Mouse (Mus musculus): ENCODE data around the gene Pcnt. TPM values are rescaled to one million over a fixed set of nuclear protein-coding genes. Genes with fewer than 3 reads are reported as not detected.

Gene Pcnt
- total RNA-seq (2015) (35.8 and 40.5 TPM in 2 replicates), total RNA-seq (2017) (57.7 and 64.8 TPM in 2 replicates)

DNA sequence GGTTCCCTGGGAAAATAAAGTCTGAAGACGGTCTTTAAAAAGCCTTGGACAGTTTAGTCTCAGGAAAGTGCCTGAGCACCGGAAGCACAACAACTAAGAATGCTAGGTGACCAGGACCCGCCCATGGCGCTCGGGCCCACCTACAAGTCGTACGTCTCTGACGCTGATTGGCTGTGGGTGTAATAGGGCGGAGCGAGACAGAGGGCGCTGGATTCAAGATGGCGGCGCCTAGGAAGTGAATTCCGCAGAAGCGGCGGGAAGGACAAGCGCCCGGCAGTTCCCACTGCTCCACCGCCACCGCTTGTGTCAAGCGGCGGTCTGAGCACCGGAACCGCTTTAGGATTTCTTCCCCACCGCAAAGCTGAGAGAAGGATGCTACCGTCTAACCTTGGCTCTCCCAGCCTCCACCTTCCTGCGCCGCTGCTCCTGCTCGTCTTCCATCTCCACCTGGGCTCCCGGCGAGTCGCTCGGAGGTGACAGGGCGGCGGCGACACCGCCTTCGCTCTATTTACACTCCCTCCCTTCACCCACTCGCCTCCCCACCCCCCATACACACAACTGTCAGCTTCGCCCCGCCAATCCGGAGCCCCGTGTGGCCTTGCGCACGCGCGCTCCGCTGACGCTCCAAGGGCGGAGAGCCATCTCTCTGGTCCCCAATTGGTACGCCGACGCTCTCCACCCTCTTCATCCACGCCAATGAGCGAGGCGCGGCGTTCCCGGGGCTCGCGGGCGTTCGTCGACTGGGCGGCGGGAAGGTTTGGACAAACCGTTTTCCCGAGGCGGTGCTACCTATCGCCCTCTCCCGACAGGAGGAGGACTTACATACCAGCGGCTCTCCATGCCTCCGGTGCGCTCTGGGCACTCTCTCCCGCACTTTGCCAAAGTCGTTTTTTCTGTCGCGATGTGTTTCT lies at the start of gene Pcnt:
Gene Pcnt (minus strand): TSS at position 609 of the 911 bp plus-strand sequence.
- ATAC-seq (replicated peaks; ENCODE audit: poor library complexity) = peak; percentile 86

DNA sequence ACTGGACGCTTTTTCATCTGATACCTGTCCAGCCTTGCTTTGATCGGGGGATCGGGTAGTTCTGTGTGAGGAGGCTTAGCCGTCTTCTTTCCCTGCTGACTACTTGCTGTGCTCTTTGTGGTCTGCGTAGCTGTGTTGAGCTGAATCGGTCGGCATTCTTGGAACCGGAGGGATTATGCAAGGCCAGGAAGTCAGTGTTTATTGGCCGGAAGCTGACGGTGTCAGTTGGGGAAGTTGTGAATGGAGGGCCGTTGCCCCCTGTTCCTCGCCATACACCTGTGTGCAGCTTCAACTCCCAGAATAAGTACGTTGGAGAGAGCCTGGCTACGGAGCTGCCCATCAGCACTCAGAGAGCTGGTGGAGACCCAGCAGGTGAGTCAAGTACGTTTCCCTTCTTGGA lies 46.6 kb upstream of the Pcnt start:
- ATAC-seq (replicated peaks; ENCODE audit: poor library complexity) = peak; percentile 50

- peak; percentile 51 for ATAC-seq (replicated peaks; ENCODE audit: poor library complexity)
Measured at GRCm38 (mm10) chr10:76488265-76488664, 45.7 kb upstream of the Pcnt start.

- peak; percentile 63 for ATAC-seq (replicated peaks; ENCODE audit: poor library complexity)
Measured at GRCm38 (mm10) chr10:76486302-76486701, 43.7 kb upstream of the Pcnt start.

- ATAC-seq (replicated peaks; ENCODE audit: poor library complexity) = no peak
Measured at GRCm38 (mm10) chr10:76481480-76481879, 38.9 kb upstream of the Pcnt start.

GRCm38 (mm10) chr10:76480851-76481250 lies 38.3 kb upstream of the Pcnt start:
- ATAC-seq (replicated peaks; ENCODE audit: poor library complexity) = no peak

- ATAC-seq (replicated peaks; ENCODE audit: poor library complexity) = no peak
Measured at GRCm38 (mm10) chr10:76473759-76474158, 31.2 kb upstream of the Pcnt start.

GRCm38 (mm10) chr10:76468203-76469162 lies 25.9 kb upstream of the Pcnt start, which contains the start of the genes Mcm3ap and Ybey:
Gene Mcm3ap (plus strand): TSS chr10:76468927.
Gene Ybey (minus strand): TSS chr10:76469114.
- peak; percentile 98 for ATAC-seq (replicated peaks; ENCODE audit: poor library complexity)

GRCm38 (mm10) chr10:76462721-76463120 lies 20.1 kb upstream of the Pcnt start:
- no peak for ATAC-seq (replicated peaks; ENCODE audit: poor library complexity)

GRCm38 (mm10) chr10:76462312-76462711 lies 19.7 kb upstream of the Pcnt start:
- no peak for ATAC-seq (replicated peaks; ENCODE audit: poor library complexity)

GRCm38 (mm10) chr10:76461255-76461654 lies 18.7 kb upstream of the Pcnt start:
- no peak for ATAC-seq (replicated peaks; ENCODE audit: poor library complexity)

DNA sequence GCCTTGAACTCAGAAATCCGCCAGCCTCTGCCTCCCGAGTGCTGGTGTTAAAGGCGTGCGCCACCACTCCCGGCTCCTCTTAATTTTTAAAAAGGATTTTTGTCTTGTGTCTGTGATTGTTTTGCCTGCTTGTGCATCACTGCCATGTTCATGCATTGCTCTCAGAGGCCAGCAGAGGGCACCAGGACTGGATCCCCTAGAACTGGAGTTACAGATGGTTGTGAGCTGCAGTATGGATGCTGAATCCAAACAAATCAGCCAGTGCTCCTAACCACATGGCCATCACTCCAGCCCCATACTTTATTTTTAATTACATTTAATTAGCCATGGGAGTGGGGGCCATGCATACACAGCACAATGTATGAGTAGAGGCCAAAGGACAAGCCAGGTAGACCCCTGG lies 12.7 kb upstream of the Pcnt start:
- peak; percentile 88 for ATAC-seq (replicated peaks; ENCODE audit: poor library complexity)

DNA sequence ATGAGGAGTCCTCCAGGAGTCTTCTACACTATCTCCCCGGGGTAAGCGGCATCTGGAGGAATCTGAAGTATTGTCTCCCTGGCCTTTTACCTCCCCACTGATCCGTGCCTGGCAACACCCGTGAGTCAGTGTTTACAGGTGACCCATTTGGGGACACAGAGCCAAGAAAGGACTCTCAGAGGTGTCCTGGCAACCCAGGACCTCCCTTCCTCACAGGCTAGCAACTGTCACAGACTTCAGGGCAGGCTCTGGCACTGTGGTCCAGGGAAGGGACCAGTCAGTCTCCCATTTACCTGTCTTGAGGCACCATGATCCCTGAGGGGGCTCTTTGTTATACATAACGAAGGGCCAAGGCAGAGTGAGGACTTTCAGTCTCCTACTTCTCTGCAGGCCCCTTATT lies 6.3 kb upstream of the Pcnt start, which contains the start of gene 2610028H24Rik:
Gene 2610028H24Rik (plus strand): TSS at position 231 of the 400 bp plus-strand sequence.
- no peak for ATAC-seq (replicated peaks; ENCODE audit: poor library complexity)

DNA sequence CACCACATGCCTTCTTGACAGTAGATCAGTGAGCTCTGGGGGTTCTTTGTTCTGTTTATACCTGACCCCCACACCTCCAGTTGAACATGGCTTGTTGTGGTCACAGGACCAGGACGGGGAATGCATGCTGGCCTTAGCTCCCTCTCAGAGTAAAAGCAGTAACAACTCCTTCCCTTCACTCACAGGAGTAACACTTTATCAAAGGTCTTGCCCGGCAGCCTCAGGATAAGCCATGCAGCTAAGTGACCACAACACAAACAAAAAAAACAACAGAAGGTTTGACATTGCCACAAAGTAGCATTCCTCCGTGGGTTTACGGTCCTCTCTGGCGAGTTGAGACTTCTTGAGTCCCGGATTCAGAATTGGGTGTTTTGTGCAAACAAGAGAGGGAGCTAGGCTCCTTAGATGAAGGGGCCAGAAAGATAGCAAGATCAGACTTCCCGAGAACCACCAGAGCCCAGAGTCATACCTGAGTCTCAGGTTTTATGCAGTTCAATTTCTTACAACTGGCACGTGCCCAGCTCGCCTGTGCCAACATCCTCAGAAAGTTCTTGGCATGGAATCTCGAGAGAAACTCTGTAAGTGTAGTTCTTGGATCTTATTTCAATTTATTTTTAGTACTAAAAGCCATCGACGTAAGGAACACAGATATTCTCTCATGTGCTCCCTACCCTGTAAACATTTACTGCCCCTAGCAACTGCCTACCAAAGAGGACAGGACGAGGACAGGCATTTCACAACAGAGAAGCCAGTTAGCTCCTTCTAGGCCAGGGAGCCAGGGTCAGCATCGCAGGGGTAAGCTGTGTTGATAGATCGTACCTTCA lies 5.0 kb upstream of the Pcnt start:
- ATAC-seq (replicated peaks; ENCODE audit: poor library complexity) = no peak

GRCm38 (mm10) chr10:76445996-76446681 lies 3.6 kb upstream of the Pcnt start:
- peak; percentile 14 for ATAC-seq (replicated peaks; ENCODE audit: poor library complexity)

GRCm38 (mm10) chr10:76440281-76440680 lies 2.3 kb downstream of the Pcnt start, which contains the start of gene AC141477.1:
Gene AC141477.1 (minus strand): TSS chr10:76440444.
- ATAC-seq (replicated peaks; ENCODE audit: poor library complexity) = no peak

- no peak for ATAC-seq (replicated peaks; ENCODE audit: poor library complexity)
Measured at GRCm38 (mm10) chr10:76439107-76439890, 3.3 kb downstream of the Pcnt start.

DNA sequence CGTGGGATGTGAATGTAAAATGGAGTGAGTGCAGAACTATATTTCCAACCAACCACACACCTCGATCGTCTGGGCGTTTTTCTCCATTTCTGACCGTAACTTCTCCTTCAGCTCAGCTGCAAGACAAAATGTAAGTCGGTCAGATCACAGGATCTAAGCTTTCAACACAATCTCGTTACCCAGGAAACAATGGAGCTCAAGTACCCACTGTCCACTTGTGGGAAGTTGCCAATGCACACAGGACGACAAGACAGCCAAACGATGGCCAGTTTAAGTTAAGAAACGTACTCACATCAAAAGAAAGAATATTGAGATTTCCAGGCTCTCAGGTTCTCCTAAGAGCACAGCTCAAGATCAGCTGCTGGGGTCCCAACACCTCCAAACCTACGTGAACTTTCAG lies 8.7 kb downstream of the Pcnt start:
- no peak for ATAC-seq (replicated peaks; ENCODE audit: poor library complexity)

- peak; percentile 79 for ATAC-seq (replicated peaks; ENCODE audit: poor library complexity)
Measured at GRCm38 (mm10) chr10:76425674-76426073, 16.9 kb downstream of the Pcnt start.
